Mouse (Mus musculus): ENCODE measurements at regions not wholly inside any gene's neighbourhood (a gene's known extent, or its start where the extent isn't known, plus 50 kb on each side); places are given as distances from the start of the nearest gene placed in this dataset.
A peak's percentile ranks its signal among the peaks of the same experiment; 100 is the strongest.

DNA sequence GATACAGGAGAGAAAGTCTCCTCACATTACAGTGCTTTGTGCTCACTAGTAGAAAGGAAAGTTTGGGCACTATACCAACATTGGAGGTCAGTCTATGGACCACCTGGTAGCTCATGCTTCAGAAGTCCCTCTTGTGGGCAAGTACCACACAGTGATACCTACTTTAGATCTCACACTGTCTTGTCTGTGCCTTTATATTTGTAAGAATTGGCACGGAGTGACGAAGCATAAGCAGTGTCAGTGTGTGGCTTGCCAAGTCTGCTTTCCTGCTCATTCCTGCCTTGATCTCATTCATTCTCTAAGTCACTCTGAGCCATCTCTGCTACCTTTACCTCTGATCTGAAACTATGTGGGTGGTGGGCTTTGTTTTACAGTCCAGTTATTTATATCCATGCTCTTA, 565.9 kb upstream of the Camk1g start:
- Histone ChIP-seq H3K4me2 (no peak overlapping the region), H3K27ac (ENCODE audit: low read depth) (no peak overlapping the region), H3K9me3 (ENCODE audit: low read depth, low read length) (no peaks in the 10 kb centered on the region), H3K4me1 (ENCODE audit: insufficient read depth) (no peaks in the 10 kb centered on the region), H3K27me3 (ENCODE audit: insufficient read depth, low read length) (no peaks in the 10 kb centered on the region), H3K9ac (no peak overlapping the region), H3K4me3 (ENCODE audit: low read depth, low read length) (no peak overlapping the region), H3K36me3 (ENCODE audit: insufficient read depth) (no peaks in the 10 kb centered on the region)
- TF ChIP-seq CTCF (IDR thresholded peaks at IDR 0.05; ENCODE audit: low read depth) = no peak
- no peak for ATAC-seq (ENCODE audit: insufficient read depth)
- no peak for DNase-seq
- 85% methylated on average over 2 of the region's 2 CpGs for WGBS

DNA sequence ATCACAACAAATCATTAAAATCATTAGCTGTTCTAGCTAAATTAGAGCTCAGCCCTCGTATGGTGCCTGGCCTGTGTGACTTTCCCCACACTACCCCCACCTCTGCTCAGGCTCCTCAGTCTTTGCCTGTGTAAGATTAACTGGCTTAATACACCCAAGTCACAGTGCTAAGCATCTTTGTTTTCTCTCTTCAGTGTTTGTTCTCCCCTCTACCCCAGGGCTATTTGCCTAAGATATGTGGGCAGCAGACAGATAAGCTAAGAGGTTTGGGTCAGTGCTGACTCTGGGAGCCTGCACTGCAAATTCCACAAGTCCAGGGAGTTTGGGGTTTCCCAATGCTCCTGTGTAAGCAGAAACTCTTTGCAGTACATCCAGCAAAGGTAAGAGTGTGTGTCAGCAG, 564.2 kb upstream of the Camk1g start:
- Histone ChIP-seq H3K9me3 (ENCODE audit: low read depth, low read length) (no peaks in the 10 kb centered on the region), H3K27ac (ENCODE audit: low read depth) (no peak overlapping the region), H3K4me3 (ENCODE audit: low read depth, low read length) (no peak overlapping the region), H3K27me3 (ENCODE audit: insufficient read depth, low read length) (no peaks in the 10 kb centered on the region), H3K36me3 (ENCODE audit: insufficient read depth) (no peaks in the 10 kb centered on the region), H3K4me1 (ENCODE audit: insufficient read depth) (no peaks in the 10 kb centered on the region), H3K9ac (no peak overlapping the region), H3K4me2 (no peak overlapping the region)
- no peak for TF ChIP-seq CTCF (IDR thresholded peaks at IDR 0.05; ENCODE audit: low read depth)
- peak; percentile 47; the same call in 1 of the 2 replicates for ATAC-seq (ENCODE audit: insufficient read depth)
- DNase-seq = no peak
- WGBS = 28% methylated on average over 1 of the region's 1 CpGs

DNA sequence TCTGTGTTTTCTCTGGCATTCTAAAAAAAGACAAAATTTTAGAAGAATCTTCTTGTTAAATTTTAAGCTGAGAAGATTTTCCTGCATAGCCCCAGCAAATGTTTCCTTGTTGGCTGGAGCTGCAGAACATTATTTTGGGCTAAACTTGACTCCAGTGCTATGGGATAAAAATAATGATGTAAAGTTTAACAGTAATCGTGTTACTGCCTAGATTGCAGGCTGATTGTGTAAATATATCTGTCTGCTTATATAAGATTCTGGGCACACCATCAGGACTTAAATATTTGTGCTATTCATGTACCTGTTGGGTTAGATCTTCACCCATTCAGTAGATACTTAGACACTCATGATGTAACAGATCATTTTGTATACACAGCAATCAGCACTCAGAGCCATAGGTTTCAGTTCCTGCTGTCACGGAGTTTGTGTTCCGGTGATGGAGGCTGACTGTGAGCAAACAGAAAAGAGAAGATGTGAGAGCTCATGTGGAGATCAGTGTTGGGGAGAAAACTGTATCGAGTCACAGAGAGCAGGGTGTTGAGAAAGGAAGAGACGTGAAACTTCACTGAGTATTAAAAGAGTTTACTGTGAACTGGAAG, 561.1 kb upstream of the Camk1g start:
- H3K27ac ChIP-seq (ENCODE audit: low read depth) = no peak overlapping the region
- DNase-seq (no peak), ATAC-seq (ENCODE audit: insufficient read depth) (no peak)
- H3K9me3 ChIP-seq (ENCODE audit: low read depth, low read length) = no peaks in the 10 kb centered on the region
- H3K27me3 ChIP-seq (ENCODE audit: insufficient read depth, low read length) = no peaks in the 10 kb centered on the region
- H3K9ac ChIP-seq = no peak overlapping the region
- no peaks in the 10 kb centered on the region for H3K4me1 ChIP-seq (ENCODE audit: insufficient read depth)
- no peak overlapping the region for H3K4me3 ChIP-seq (ENCODE audit: low read depth, low read length)
- 42% methylated on average over 5 of the region's 5 CpGs for WGBS
- H3K4me2 ChIP-seq = no peak overlapping the region
- H3K36me3 ChIP-seq (ENCODE audit: insufficient read depth) = no peaks in the 10 kb centered on the region
- no peak for TF ChIP-seq CTCF (IDR thresholded peaks at IDR 0.05; ENCODE audit: low read depth)

DNA sequence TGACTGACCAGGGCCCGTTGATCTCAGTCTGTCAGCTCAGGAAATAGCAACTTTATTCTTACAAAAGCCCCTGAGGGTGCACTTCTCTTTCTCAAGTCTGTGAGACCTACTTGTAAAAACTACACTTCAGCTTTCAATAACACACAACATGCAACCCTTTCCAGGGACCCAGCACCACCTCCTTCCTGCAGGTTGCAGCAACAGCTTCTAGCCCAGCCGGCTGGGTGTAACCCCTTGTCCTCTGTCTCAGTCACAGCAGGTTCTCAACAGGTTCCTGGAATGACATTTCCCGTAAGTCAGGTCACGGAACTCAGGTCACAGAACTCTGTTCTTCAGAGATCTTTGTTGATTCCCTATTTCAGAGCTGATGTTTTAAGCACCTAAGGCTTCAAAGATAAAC, 558.5 kb upstream of the Camk1g start:
- Histone ChIP-seq H3K36me3 (ENCODE audit: insufficient read depth) (no peaks in the 10 kb centered on the region), H3K9me3 (ENCODE audit: low read depth, low read length) (no peaks in the 10 kb centered on the region), H3K4me3 (ENCODE audit: low read depth, low read length) (no peak overlapping the region), H3K4me2 (no peak overlapping the region), H3K4me1 (ENCODE audit: insufficient read depth) (no peaks in the 10 kb centered on the region), H3K27ac (ENCODE audit: low read depth) (no peak overlapping the region), H3K27me3 (ENCODE audit: insufficient read depth, low read length) (no peaks in the 10 kb centered on the region), H3K9ac (no peak overlapping the region)
- WGBS = 54% methylated on average over 4 of the region's 4 CpGs
- no peak for TF ChIP-seq CTCF (IDR thresholded peaks at IDR 0.05; ENCODE audit: low read depth)
- DNase-seq = no peak
- ATAC-seq (ENCODE audit: insufficient read depth) = no peak

DNA sequence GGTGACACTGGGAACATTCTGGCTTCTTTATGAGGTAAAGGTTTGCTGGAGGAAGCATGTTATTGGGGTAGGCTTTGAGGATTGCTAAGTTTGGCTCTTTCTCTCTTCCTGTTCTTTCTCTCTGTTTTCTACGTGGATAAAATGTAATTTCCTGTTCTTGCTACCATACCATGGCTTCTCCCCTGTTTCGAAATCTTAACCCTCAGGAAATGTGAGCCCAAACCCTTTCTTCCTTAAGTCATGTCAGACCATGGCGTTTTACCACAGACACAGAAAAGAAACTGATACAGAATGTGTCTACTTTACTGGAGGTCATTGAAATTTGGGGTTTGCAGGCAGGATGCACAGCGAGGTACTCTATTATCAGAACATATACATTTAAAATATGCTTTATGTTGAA, 552.7 kb upstream of the Camk1g start:
- Histone ChIP-seq H3K27me3 (ENCODE audit: insufficient read depth, low read length) (no peaks in the 10 kb centered on the region), H3K27ac (ENCODE audit: low read depth) (no peak overlapping the region), H3K4me3 (ENCODE audit: low read depth, low read length) (no peak overlapping the region), H3K9ac (no peak overlapping the region), H3K9me3 (ENCODE audit: low read depth, low read length) (no peaks in the 10 kb centered on the region), H3K36me3 (ENCODE audit: insufficient read depth) (no peaks in the 10 kb centered on the region), H3K4me2 (no peak overlapping the region), H3K4me1 (ENCODE audit: insufficient read depth) (peaks cover 3% of the 10 kb centered on the region; the same call in 1 of the 2 replicates)
- no peak for ATAC-seq (ENCODE audit: insufficient read depth)
- WGBS = 68% methylated on average over 4 of the region's 4 CpGs
- TF ChIP-seq CTCF (IDR thresholded peaks at IDR 0.05; ENCODE audit: low read depth) = no peak
- no peak for DNase-seq

DNA sequence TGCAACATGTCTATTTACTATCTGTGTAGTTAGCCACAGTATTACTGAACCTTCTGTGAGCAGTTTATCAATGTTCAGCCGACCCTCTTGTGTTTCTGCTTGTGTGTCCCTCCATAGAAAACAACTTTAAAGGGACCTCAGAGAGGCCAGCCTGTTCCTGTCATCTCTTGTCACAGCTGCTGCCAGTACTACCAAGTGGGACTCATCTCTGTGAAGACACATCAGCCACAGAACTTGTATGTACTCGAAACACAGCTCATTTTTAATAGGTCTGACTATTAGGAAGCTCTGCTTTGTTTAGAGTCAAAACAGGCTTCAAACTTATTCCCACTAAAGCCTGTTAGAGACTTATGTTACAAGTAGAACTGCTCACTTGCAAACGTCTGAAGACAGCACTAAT, 549.1 kb upstream of the Camk1g start:
- Histone ChIP-seq H3K27ac (ENCODE audit: low read depth) (no peak overlapping the region), H3K36me3 (ENCODE audit: insufficient read depth) (no peaks in the 10 kb centered on the region), H3K9me3 (ENCODE audit: low read depth, low read length) (no peaks in the 10 kb centered on the region), H3K9ac (no peak overlapping the region), H3K27me3 (ENCODE audit: insufficient read depth, low read length) (no peaks in the 10 kb centered on the region), H3K4me1 (ENCODE audit: insufficient read depth) (peaks cover 3% of the 10 kb centered on the region; the same call in 1 of the 2 replicates), H3K4me3 (ENCODE audit: low read depth, low read length) (no peak overlapping the region), H3K4me2 (no peak overlapping the region)
- ATAC-seq (ENCODE audit: insufficient read depth) (peak; percentile 69), DNase-seq (peak; percentile 55)
- TF ChIP-seq CTCF (IDR thresholded peaks at IDR 0.05; ENCODE audit: low read depth) = no peak
- WGBS = 37% methylated on average over 3 of the region's 3 CpGs

DNA sequence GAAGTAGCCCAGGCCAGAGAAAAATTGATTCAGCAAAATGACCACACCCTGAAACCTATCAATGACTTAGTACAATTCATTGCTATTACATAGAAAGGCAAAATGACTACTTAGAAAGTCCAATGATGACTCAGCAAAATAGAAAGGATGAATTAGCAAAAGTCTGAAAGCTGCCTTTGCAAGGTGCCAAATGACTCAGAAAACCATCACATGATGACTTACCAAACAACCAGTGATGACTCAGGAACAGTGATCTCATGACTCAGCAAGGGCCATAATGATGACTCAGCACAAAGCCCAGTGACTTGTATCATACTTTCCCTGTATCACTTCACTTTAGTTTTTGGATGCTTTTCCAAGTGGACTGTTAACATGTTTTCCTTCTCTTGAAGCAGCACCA, 535.6 kb upstream of the Camk1g start:
- no peaks in the 10 kb centered on the region for H3K4me1 ChIP-seq (ENCODE audit: insufficient read depth)
- H3K4me2 ChIP-seq = no peak overlapping the region
- H3K9ac ChIP-seq = no peak overlapping the region
- no peak for TF ChIP-seq CTCF (IDR thresholded peaks at IDR 0.05; ENCODE audit: low read depth)
- H3K4me3 ChIP-seq (ENCODE audit: low read depth, low read length) = no peak overlapping the region
- H3K27ac ChIP-seq (ENCODE audit: low read depth) = no peak overlapping the region
- no peaks in the 10 kb centered on the region for H3K36me3 ChIP-seq (ENCODE audit: insufficient read depth)
- DNase-seq = no peak
- no peaks in the 10 kb centered on the region for H3K27me3 ChIP-seq (ENCODE audit: insufficient read depth, low read length)
- no peaks in the 10 kb centered on the region for H3K9me3 ChIP-seq (ENCODE audit: low read depth, low read length)
- no peak for ATAC-seq (ENCODE audit: insufficient read depth)

DNA sequence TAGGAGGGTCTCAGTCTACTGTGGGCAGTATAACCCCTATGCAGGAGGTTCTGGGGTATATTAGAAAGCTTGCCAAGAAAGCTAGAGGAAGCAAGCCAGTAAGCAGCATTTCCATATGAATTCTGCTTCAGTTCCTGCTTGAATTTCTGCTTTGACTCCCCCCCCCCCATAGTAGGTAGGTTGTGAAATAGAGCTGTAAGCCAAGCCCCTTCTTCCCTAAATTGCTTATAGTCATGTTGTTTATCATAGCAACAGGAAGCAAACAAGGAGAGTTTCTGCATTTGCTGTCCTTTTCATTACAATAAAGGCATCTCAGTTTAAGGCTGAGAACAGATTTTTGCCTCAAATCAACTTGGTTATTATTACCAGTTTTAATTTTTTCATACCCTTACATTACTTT, 524.0 kb upstream of the Camk1g start:
- H3K27ac ChIP-seq (ENCODE audit: low read depth) = no peak overlapping the region
- H3K9ac ChIP-seq = no peak overlapping the region
- no peak overlapping the region for H3K4me3 ChIP-seq (ENCODE audit: low read depth, low read length)
- DNase-seq = no peak
- H3K9me3 ChIP-seq (ENCODE audit: low read depth, low read length) = no peaks in the 10 kb centered on the region
- H3K27me3 ChIP-seq (ENCODE audit: insufficient read depth, low read length) = no peaks in the 10 kb centered on the region
- H3K4me2 ChIP-seq = no peak overlapping the region
- no peak for ATAC-seq (ENCODE audit: insufficient read depth)
- no peaks in the 10 kb centered on the region for H3K36me3 ChIP-seq (ENCODE audit: insufficient read depth)
- no peaks in the 10 kb centered on the region for H3K4me1 ChIP-seq (ENCODE audit: insufficient read depth)
- TF ChIP-seq CTCF (IDR thresholded peaks at IDR 0.05; ENCODE audit: low read depth) = no peak

Measured in lung, embryonic 14.5 days (tissue).